Mouse (Mus musculus) cerebellum, adult 9-11 months (tissue): ENCODE results near the gene Coro1c.

Experiments
- DNase-seq: peaks from one replicate; pipeline ENCODE4 v3.0.0; 2022

The Coro1c gene

DNA sequence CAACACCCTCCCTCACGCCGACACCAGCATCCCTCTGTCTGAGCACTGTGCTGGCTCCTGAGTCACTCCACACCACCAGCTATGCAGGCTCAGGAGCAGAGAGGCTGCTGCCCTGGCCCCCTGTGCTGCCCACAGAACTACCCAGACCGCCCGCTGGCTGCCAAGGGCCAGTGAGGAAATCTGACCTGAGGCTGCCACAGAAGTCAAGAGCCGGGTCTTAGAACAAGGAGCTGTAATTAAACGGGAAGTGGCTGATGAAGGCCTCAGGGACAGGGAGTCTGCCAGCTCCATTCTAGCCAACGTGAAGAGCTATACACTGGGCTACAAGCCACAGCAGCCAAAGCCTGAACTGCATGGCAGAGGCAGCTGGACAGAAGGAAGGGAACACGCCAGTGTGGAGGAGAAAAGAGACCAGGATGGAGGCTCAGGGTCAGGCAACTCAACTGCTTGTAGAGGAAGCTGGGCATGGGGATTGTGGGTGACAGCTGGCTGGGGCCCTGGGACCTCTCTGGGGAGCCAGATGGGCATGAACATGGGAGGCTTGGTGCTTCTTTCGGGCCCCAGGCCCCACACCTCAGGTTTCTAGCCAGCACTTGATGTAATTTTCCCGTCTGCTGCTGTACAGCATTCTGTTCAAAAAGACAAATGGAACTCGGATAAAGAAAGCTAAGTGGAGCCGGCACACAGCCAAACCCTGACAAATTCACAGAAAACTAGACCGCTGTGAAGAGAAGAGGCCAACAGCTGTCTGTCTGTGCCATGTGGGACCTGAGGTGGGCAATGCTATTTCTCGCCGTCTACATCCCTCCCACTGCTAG is 25.8 kb downstream of the Coro1c start:
- no peak for DNase-seq

DNA sequence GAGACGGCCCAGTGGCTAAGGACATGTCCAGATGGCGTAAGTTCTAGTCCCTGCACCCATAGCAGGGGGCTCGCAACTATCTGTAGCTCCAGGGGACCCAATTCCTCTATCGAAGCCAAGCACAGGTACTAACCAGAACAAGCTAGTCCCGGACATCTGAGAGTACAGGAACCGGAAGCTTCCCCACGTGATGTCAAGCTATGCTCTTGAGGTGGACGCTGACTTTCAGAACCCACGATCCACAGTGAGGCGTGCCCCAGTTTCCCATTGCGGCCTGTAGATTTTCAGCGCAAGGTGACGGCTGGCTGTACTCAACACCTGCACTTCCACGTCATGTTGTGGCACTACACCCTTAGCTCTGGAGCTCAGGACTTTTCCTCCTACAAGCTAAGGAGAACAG is 27.4 kb downstream of the Coro1c start:
- DNase-seq = no peak

DNA sequence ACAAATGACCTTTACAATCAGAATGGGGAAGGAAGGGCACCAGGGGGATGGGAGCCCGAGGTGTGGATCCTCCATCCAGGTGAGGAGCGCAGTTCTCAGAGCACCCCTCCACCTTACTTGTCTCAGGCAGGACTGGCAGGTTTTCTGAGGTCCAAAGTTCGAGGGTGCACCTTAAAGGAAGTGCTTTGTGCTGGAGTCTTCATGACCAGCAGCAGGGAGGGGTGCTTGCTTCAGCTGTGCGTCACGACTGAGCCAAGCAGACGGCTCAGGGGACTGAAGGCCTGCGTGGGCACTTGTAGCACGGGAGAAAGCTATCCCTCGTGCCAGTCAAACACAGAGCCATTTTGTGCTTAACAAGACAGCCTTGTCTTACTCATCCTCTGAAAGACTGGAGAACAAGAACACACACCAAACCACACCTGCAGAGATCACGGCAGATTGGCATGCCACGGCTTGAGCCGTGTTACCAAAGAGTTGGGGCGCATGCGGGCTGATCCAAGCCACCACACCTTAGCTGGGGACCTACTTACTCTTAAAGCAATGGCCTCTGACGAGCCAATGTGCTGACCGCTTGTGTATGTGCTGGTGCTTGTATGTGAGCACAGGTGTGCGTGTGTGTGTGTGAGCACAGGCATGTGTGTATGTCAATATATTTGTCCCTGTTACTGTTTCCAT is 29.5 kb downstream of the Coro1c start:
- DNase-seq = no peak

DNA sequence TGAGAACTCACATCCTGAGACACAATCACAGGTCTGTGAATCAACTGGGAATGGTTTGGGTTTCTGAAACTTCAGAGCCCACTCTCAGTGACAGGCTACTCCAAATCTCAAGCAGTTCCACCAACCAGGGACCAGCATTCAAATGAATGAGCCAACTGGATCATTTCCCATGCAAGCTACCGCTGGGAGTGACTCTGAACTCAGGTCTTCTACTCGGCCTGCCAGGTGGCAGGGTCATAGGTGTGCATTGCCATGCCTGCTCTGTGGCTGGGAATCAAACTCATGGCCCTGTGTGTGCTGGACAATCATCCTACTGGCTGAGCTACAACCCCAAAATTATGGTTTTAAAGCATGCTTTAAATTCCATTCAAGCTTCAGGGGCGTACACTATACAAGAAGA is 31.0 kb downstream of the Coro1c start:
- DNase-seq = no peak

DNA sequence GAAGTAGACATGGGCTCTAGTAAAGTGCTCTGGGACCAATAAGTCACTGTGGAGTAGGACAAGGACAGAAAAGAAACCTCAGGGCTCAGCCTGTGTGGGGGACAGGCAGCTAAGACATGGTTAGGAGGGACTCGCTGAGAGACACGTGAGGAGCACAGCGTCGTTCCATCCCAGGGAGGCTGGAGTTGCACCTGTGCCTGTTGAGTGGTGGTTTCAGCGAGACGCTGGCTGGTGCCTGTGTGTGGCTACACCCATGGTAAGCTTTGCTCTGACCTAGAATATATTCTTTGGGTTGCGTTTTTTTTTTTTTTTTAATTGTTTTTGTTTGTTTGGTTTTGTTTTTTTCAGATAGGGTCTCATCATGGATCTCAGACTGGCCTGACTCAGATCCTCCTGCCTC is 32.4 kb downstream of the Coro1c start:
- DNase-seq = no peak

DNA sequence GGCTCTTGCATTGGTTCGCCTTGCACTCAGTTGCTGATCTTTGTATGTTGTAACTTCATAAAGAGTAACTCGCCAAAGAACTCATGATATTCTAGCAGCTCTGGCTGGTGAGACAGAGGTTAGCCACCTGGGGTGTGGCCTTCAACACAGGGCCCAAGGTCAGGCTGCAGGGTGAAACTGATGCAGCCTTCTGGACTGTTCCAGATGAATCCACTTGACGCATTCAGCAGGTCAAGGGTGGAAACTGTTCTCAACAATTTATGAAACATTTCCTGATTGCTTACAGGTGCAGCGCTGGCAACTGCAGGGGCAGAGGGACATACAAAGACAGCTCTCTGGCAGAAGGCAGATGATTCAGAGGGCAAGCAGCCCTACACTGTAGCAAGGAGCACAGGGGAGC is 32.9 kb downstream of the Coro1c start:
- no peak for DNase-seq

DNA sequence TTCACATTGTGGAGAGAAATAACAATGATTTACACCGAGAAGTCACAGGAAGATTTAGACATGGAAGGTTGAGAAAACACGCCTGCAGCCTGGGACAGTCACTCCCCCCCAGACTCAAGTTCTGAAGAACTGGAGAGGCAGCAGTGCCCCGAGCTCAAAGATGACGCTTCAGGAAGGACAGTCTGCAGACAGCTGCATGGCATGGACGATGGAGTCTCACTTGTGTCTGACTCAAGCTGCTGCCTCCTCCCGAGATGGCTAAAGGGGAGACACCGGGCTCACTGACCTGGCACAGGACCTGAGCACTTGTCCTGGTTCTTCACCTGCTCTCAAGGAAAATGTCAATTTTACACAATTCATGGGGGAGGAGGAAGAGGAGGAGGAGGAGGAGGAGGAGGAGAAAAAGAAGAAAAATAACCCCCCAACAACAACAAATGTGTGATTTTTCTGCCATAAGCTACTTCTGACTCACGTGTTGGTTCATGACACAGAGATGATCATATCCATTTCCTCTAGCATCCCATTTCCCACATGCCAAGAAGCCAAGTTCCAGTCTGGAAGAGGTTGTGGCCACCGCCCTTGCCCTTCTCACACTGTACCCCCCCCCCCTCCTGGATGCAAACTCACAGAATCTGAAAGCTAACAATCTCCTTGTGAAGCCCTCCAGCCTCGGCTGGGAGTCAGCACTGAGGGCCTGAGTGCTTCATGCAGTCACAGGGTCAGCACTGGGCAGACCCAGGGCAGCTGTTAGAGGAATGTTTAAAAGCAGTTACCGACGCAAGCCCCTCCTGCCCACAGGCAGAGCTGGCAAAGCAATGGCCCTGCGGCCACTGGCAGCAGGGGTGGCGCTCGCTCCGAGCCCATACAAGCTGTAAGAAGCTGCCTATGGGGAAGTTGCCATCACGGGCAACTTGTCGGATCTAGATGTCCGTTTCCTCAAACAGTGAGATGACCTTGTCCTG is 34.2 kb downstream of the Coro1c start:
- no peak for DNase-seq

DNA sequence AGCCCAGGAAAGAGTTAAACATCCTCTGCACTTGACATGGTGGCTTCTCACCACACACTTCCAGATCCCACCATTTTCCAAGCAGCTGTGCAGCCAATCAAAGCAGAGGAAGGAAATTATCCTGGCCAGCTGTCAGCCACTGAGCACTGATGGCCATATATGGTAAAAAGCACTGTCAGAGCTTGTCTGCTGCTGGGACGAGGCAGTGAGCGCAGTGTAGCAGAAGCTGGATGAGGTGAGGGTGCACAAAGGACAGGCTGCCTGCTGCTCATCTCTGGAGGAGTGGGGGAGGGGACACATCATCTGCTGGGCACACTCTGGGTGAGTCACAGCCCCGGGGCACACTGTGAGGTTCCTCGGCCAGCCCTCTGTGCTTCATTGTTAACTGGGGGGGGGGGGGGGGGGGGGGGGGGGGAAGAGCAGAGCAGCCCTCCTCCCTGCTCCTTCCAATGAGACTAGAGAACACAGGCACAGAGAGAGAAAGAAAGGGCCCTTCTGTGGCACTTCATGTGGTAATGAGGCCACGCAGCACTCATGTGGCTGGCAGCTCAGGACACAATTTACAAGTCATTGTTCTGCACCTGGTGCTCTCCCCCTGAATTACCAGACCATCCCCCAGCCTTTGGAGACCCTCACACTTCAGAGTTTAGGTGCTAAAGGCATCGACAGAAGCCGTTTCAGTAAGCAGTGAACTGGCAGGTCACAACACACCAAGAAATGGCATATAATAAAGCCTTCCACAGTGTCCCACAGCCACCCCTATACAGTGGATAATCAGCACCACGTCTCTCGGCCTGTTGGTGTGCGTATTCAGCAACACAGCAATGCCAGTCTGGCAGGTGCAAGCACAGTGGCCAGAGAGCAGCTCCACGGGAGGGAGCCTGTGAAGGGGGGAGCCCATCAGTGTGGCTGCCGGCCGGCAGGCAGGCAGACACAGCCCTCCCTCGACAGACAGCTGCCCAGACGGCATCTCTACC is 35.3 kb downstream of the Coro1c start:
- DNase-seq = peak; percentile 73

DNA sequence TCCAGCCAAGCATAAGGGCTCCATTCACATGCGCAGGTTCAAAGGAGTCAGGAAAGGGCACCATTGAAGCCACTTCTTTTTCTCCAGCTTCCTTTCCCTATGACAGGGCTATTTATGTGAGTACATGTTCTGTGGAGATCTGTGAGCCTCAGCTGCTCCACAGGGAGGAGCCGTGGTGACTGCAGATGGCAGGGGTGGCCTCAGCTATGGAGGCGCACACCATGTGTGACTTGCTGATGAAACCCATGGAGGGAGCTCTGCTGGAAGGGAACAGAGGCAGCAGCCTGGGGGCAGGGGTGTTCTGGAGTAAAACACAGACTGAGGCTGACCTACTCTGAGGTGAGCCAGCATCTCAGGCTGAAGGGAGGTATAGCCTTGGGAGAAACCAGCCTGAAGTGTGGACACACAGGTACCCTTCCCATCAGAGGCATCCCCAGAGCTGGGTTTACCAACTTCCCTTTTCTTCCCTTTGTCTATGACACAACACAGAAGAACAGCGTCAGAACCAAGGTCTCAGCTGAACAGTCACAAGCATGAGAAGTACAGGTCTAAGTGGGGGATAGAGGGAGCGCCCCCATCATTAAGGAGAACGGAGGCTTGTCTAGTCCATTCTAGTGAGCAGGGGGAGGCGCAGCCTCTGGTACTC is 36.5 kb downstream of the Coro1c start:
- DNase-seq = no peak

DNA sequence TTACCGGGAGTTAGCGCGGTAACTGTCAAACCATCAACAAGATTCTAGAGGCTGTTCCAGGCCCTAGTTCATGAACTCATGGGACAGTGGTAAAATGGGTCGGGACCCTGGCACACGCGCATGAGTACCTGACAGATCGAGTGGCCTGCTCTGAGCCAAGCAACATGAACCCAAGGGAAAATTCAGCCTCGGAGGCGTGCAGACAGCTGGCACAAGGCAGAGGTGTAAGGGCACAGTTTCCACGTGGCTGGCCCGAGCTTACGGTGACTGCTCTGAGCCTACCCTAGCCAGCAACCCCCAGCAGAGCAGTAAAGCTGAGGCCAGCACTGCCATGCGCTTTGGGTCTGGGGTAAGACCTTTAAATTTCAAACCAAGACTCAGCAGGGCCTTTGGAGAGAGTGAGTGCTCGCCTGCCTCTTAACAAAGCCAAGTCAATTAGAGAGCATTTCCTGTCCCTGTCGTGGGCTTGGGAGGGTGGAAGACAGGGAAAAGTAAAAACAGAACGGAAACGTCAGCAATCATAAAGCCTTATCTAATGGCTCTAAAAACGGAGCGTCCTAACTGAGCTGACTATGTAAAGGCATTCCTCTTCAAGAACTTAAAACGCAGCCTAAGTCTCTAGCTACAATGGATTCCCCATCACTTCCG is 38.0 kb downstream of the Coro1c start:
- DNase-seq = no peak

DNA sequence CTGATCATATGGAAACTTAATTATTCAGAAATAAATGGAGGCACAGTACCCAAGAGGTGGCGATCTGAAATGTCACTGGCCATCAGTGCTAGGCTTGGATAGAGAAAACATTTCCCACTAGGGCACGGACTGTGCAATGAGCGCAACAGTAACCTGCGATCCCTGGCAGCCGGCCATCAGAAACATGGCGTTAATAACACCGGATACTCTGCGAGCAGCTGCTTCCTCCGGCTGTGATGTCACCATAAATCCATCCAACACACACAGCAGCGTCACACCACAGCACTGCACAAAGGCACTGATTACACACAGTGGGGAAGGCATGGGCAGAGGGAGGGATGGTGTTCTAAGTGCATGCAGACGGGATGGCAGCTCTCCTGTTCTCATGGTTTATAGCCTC is 39.4 kb downstream of the Coro1c start:
- DNase-seq = peak; percentile 59

DNA sequence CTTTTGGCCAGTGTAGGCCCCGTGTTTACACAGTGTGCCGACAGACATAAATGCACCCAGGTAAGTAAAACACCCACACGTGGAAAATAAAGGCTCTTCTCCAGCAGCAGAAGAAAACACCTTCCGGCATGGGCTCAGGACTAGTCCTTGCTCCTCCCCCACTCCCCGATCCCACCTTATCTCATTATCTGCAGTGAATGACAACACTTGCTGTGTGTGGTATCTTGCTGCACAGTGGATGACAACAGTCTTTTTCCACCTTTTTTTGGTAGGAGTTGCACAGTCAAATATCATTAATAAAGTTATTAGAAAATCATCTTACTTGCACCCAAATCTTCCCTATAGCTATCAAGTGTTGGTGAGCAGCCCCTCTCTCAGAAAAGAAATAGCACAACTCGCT is 43.6 kb downstream of the Coro1c start:
- peak; percentile 16 for DNase-seq

DNA sequence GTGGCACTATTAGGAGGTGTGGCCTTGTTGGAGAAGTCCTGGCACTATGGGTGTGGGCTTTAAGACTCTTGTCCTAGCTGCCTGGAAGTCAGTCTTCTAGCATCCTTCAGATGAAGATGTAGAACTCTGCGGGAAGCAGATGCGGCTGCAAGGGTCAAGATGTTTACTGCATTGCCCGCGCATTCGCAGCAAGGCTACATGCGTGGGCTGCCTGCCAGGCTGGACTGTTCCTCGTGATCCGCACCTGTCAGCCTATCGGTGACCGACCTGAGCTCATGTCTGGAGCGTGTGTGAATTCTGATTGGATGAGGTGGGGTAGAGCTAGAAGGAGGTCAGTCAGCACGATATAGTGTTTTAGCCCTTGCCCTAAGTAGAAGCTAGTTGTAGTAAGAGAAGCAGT is 44.6 kb downstream of the Coro1c start:
- no peak for DNase-seq

DNA sequence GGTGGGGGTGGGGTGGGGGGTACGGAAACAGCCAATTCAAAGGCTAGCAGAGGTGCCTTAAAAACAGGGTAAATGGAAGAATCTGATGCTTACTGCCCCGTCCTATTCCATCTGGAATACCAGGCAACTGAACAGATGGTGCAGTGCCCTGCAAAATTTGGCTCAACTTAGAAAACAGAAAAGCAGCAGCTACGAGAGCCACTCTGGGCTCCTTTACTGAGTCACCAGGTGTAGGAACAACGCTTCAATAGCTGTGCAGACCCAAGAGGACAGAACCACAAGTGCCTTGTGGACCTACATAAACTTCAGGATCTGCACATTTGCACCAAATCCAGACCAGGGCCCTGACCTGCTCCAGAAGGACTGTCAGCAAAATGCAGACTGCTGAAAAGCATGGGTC is 46.1 kb downstream of the Coro1c start:
- peak; percentile 80 for DNase-seq

DNA sequence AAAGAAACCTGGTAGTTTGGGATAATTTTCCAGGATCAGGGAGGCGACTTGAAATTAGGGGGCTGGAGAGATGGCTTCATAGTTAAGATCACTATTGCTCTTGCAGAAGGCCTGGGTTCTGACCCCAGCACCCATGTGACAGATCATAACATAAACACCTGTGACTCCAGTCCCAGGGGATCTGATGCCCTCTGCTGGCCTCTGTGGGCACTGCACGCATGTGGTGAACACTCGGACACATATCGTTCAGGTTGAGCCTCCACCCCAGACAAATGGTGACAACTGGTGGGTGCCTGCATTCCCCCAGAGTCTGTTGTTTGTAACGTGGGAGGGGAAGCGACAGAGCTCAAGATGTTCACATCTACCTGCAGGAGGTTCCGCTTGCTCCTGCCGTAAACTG is 47.3 kb downstream of the Coro1c start:
- peak; percentile 62 for DNase-seq

DNA sequence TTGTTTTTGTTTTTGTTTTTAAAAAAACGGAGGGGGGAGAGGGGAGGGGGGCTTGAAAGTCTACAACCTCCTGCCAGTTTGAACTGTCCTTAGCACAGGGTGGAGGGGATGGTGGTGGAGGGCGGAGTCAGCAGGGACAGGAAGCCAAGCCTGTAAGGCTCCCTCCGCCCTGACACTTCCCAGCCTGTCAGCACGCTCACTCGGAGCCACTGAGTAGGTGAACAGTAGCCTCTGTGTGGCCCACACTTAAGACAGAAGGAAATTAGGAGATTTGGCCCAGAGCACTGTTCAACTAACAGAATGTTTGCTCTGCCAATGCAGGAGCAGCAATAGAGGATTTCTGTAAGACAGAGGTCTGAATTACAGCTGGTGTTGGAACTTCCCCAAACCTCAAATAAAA is 49.6 kb downstream of the Coro1c start:
- peak; percentile 40 for DNase-seq

DNA sequence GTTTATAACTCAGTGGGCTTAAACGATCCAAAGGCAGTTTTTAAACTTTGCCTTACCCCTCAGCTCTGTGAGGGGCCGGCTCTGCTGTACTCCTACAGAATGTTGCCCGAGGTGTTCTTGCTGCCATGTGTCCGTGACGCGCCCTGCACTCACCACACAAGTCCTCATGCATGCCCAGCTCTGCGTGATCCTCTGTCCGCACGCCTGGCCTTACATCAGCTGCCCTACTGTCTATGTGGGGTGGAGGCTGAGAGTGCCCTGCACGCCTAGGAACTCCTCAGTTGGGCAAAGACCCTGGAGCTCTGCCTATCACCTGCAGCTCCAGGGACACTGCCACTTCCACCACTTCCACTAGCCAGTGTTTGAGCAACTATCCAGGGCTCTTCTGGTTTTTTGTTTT is 50.0 kb downstream of the Coro1c start:
- DNase-seq = peak; percentile 30

DNA sequence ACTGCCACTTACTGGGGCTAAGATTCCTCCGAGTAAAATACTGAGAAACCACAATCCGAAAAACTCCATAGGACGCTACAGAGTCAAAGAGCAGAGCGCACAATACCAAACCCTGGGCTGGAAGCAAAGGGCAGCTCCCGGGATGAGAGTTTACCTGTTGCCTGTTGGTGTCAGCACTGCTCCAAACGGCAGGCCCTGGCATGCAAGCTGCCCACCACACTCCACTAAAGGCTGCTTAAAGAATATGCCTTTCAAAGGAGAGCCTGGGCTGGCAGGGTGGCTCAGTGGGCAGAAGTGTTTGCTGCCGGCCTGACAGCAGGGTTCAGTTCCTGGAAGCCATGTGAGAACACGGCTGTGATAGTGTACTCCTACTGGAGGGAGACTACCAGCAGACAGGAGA is 50.9 kb downstream of the Coro1c start:
- DNase-seq = peak; percentile 49

DNA sequence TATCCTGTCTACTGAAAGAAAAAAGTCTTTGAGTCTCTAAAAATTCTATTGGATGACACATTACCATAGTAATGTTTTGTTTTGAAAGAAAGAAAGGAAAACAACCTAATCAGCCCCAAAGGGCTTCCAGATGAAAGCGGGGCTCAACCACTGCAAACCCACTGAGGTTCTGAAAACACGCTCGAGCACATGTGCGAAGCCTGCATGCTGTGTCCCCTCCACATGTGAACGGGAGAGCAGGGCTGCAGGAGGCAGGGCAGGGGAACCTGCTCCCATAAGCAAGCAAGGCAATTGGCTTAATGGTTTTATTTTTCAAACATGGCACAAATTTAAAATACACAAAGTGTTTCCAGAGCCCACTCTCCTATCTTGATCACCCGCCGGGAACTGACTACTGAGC is 51.9 kb downstream of the Coro1c start:
- DNase-seq = peak; percentile 12

DNA sequence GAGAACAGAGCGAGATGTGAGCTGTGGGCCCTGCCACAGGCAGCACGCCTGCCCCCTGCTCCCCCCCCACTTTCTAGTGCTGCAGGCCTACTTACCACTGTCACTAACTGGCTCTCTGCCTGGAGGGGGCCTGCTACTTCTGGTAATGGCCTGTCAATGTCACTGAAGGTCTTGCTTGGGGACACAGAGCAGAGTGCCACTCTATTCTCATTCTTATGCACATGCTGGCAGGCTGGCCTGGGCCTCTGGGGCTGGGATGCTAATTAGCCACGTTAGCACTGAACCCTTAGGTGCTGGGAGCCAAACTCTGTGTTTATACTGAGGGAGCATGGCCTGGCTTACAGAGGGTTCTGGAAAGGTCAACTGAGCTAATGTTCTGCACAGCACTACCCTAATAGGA is 52.9 kb downstream of the Coro1c start:
- DNase-seq = no peak

DNA sequence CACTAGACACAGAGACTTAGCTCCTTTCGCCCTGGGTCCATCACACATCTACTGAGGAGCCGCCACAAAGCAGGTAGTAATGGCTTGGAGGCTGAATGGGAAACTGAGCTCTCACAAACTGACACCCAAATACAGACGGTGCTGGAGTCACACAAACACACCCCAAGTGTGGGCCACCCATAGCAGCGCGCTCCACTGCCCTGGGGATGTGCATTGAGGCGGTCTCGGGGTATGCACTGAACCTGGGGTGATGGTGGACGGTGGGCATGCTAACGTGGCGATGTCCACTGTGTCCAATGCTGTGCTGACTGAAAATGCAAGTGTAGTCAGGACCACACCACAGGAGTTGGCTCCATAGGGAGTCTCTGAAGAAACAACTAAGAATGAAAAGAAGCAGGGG is 53.4 kb downstream of the Coro1c start:
- peak; percentile 25 for DNase-seq
